In genomic region chr7:144097314-144097713, GRCm38 (mm10) we compare ENCODE assay signal across 9 mouse cellular contexts.
DNase-seq lines count a peak whose midpoint lies in the region; ATAC-seq lines count a peak whose summit lies in the region.
"Had no signal": no experiment of that assay in that cellular context is flagged by ENCODE, and none has a peak within 500 bp of the region (broad histone marks: within the 10 kb centered on the region; RNA-seq: fewer than 3 reads in every experiment).

No protein-coding gene starts in this region.

- H3K27me3 ChIP-seq in hindbrain, embryonic 13.5 days, result no peaks in the 10 kb centered on the region
- H3K27me3 ChIP-seq in splenic B cell, adult 2 months (ENCODE audit: control insufficient read depth, insufficient read depth, low read length, poor library complexity, severe bottlenecking), result no peaks in the 10 kb centered on the region

- ATAC-seq in hindbrain, embryonic 13.5 days (ENCODE audit: low FRiP score), result 0 out of 2 replicates have a peak, but pooled peaks have one; percentile 24
- no peak for ATAC-seq in monocyte, adult 5-6 weeks (replicated peaks; ENCODE audit: insufficient number of reproducible peaks, low FRiP score, low TSS enrichment, poor library complexity, severe bottlenecking)

- no peak overlapping the region for H3K27ac ChIP-seq in hindbrain, embryonic 13.5 days
- H3K27ac ChIP-seq: macrophage had no signal

- H3K4me2 ChIP-seq in hindbrain, embryonic 13.5 days, result no peak overlapping the region

- no peaks in the 10 kb centered on the region for H3K36me3 ChIP-seq in hindbrain, embryonic 13.5 days
- no peaks in the 10 kb centered on the region for H3K36me3 ChIP-seq in splenic B cell, adult 2 months (ENCODE audit: control insufficient read depth, insufficient read depth, low read length, poor library complexity, severe bottlenecking)

- WGBS in hindbrain, embryonic 13.5 days, result 13% methylated on average over 2 of the region's 2 CpGs

- no peak overlapping the region for H3K9ac ChIP-seq in hindbrain, embryonic 13.5 days

- H3K4me1 ChIP-seq in hindbrain, embryonic 13.5 days (replicated peaks), result no peaks in the 10 kb centered on the region

- H3K4me3 ChIP-seq in hindbrain, embryonic 13.5 days, result no peak overlapping the region

- H3K9me3 ChIP-seq in hindbrain, embryonic 13.5 days, result no peaks in the 10 kb centered on the region

- intact Hi-C loops in left cerebral cortex, postnatal 14 days (cut with DNase I), result no loop called here

- DNase-seq in adrenal gland, postnatal 10 days, result peak; percentile 54
- DNase-seq in adrenal gland, adult 8-10 months, result no peak
- peak; percentile 55 to 59 for DNase-seq in left cerebral cortex, adult 18-20 months (ENCODE audit: low spot score in 2 of 2)
- no peak for DNase-seq in left cerebral cortex, postnatal 14 days (ENCODE audit: low spot score in 2 of 2)
- peak; percentile 73 for DNase-seq in ZHBTc4 (ENCODE audit: low read depth, low spot score)
- peak; percentile 24 for DNase-seq in splenic B cell, adult 2 months (ENCODE audit: low read depth, low spot score)

Comparison
In these comparisons a context has a peak if more than half of its experiments do, and no peak if none do; other contexts are left out.
1. DNase-seq: peak in adrenal gland, postnatal 10 days (single experiment), left cerebral cortex, adult 18-20 months (2 of 2), ZHBTc4 (single experiment) and splenic B cell, adult 2 months (single experiment); none in adrenal gland, adult 8-10 months (single experiment) and left cerebral cortex, postnatal 14 days (0 of 2).